Mouse (Mus musculus) frontal cortex, postnatal 10 days (tissue): ENCODE data around the gene Nudt4.

ENCODE experiments used
- DNase-seq, 2 experiments: peaks; one replicate each; pipeline ENCODE4 v3.0.0; 2022; ENCODE audit warnings: low spot score in 2 of 2, mixed read lengths in 1 of 2

Gene Nudt4

DNA sequence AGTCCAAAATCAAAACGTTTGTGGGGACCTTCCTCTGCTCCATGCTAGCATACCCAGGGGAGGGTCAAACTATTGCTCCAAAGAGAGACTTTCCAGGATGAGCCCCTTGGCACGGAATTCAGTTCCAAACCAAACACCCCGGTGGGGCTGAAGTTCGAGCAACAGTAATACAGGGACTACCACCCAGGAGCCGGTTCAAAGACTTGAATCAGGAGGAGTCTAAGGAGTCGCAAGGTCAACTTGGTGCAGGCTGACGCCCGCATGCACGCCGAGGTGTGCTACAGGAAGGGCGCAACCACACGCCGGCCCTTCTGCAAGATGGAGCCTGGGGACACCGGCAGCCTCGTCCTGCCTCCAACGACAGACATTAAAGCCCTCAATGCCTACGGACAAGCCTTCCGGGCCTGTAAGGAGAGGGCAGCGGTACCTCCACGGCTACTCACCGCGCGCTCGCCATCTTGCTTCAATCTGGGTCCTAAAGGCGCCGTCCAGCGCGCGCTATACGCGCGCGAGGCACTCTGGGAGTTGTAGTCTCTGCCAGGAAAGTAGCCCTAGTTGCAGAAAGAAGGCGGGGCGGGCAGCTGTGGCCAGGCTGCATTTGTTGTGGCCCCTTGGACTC, 62.4 kb downstream of the Nudt4 start, which contains the start of gene Mrpl42:
Mrpl42 (minus strand) TSS at position 478 of the 619 bp plus-strand sequence.
- DNase-seq: peak; percentile 62 to 82

DNA sequence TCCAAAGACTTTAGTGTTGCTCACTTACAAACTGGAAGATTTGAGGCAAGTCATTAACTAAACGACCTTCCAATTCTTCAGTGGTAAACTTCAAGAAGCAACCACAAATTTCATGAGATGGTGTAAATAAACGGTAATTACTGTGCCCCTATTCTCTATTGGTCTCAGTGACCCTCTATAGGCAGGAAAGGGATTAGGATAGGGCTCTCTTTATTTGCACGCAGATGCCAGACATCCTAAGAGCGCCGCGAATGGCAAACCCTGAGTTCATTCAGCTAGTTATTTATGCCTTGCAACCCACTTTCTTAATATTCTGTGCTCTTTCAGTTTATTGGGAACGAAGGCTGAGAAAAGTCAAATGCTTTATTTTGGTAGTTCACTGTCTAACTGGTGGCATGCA, 62.9 kb downstream of the Nudt4 start:
- DNase-seq: no peak
